Mouse (Mus musculus): Measurements from ENCODE around the gene Arid1b.

The Arid1b gene

GRCm38 (mm10) chr17:5197083-5197482 is 203.0 kb downstream of the Arid1b start:
- no peak for DNase-seq

- no peak for DNase-seq
Observed at GRCm38 (mm10) chr17:5197765-5198164, 203.6 kb downstream of the Arid1b start.

GRCm38 (mm10) chr17:5198252-5198651 is 204.1 kb downstream of the Arid1b start:
- DNase-seq, result no peak

GRCm38 (mm10) chr17:5198811-5199210 is 204.7 kb downstream of the Arid1b start:
- DNase-seq, result no peak

GRCm38 (mm10) chr17:5200638-5201037 is 206.5 kb downstream of the Arid1b start:
- no peak for DNase-seq

- peak; percentile 75 for DNase-seq
Observed at GRCm38 (mm10) chr17:5201859-5202598, 207.9 kb downstream of the Arid1b start.

- DNase-seq, result no peak
Observed at GRCm38 (mm10) chr17:5202756-5203155, 208.6 kb downstream of the Arid1b start.

- DNase-seq, result no peak
Observed at GRCm38 (mm10) chr17:5203346-5204102, 209.4 kb downstream of the Arid1b start.

GRCm38 (mm10) chr17:5204103-5204665 is 210.1 kb downstream of the Arid1b start:
- no peak for DNase-seq

GRCm38 (mm10) chr17:5205163-5205581 is 211.0 kb downstream of the Arid1b start:
- DNase-seq, result no peak

GRCm38 (mm10) chr17:5206731-5207130 is 212.6 kb downstream of the Arid1b start:
- DNase-seq, result no peak

GRCm38 (mm10) chr17:5207881-5208280 is 213.7 kb downstream of the Arid1b start:
- DNase-seq, result no peak

GRCm38 (mm10) chr17:5208362-5208761 is 214.2 kb downstream of the Arid1b start:
- DNase-seq, result no peak

GRCm38 (mm10) chr17:5209076-5209475 is 214.9 kb downstream of the Arid1b start:
- no peak for DNase-seq

GRCm38 (mm10) chr17:5210101-5210727 is 216.1 kb downstream of the Arid1b start:
- DNase-seq, result no peak

GRCm38 (mm10) chr17:5210891-5211290 is 216.8 kb downstream of the Arid1b start:
- DNase-seq, result no peak

GRCm38 (mm10) chr17:5212166-5212565 is 218.0 kb downstream of the Arid1b start:
- DNase-seq, result no peak

GRCm38 (mm10) chr17:5213441-5213840 is 219.3 kb downstream of the Arid1b start:
- DNase-seq, result no peak

GRCm38 (mm10) chr17:5215352-5215751 is 221.2 kb downstream of the Arid1b start:
- DNase-seq, result no peak

- no peak for DNase-seq
Observed at GRCm38 (mm10) chr17:5216965-5217546, 222.9 kb downstream of the Arid1b start.

- DNase-seq, result no peak
Observed at GRCm38 (mm10) chr17:5217852-5218845, 224.0 kb downstream of the Arid1b start.
